Mouse (Mus musculus): ENCODE measurements at regions not wholly inside any gene's neighbourhood (a gene's known extent, or its start where the extent isn't known, plus 50 kb on each side); places are given as distances from the start of the nearest gene placed in this dataset.

- no peak for TF ChIP-seq EP300 (IDR thresholded peaks at IDR 0.05; ENCODE audit: low read depth)
- TF ChIP-seq CTCF (IDR thresholded peaks at IDR 0.05; ENCODE audit: low read depth): no peak
Measured at GRCm38 (mm10) chr10:98584776-98585175, 329.4 kb upstream of the Atp2b1 start.

Measured in liver, postnatal 0 days (tissue).